Mouse (Mus musculus) lung, adult 18-20 months (tissue): ENCODE measurements around the gene Amh.

Experiments used
- DNase-seq, 2 experiments: peaks; one replicate each; pipeline ENCODE4 v3.0.0; 2022; ENCODE audit warnings: mixed read lengths in 2 of 2

Amh gene

DNA sequence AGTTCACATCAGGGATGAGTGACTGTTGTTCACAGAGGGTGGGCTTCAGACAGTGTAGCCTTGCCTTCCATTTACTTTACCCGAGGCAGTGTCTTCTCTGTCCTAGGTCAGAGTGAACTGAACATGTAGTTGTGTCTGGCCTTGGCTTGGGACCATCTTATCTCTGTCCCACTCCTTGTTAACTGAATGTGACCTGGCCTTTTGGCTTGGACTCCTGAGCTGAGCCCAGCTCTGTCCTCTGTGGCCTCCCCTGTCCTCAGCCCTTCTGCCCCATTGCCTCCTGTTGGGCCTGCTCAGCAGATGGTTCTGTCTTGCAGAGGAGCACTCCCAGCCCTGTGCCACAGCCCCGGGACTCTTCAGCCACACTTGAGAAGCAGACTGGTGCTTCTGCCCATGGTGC, 17.5 kb upstream of the Amh start:
- no peak for DNase-seq

DNA sequence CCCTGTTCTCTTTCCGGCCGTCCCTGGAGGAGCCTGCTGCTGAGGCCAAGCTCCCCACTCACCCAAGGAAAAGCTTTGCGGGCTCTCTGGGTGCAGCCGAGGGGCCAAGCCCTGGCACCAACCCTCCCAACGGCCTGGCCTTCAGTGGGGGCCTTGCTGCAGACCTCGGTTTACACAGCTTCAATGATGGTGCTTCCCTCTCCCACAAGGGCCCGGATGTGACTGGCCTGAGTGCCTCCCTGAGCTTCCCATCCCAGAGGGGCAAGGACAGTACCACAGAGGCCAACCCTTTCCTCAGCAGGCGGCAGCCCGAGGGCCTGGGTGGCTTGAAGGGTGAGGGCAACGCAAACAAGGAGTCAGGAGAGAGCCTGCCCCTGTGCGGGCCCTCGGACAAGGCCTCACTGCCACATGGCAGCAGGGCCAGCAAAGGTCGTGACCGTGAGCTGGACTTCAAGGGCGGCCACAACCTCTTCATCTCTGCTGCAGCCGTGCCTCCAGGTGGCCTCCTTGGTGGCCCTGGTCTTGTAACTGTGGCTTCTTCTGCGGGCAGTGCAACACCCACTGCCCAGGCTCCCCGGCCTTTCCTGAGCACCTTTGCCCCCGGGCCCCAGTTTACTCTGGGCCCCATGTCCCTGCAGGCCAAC, 14.2 kb upstream of the Amh start:
- no peak for DNase-seq

DNA sequence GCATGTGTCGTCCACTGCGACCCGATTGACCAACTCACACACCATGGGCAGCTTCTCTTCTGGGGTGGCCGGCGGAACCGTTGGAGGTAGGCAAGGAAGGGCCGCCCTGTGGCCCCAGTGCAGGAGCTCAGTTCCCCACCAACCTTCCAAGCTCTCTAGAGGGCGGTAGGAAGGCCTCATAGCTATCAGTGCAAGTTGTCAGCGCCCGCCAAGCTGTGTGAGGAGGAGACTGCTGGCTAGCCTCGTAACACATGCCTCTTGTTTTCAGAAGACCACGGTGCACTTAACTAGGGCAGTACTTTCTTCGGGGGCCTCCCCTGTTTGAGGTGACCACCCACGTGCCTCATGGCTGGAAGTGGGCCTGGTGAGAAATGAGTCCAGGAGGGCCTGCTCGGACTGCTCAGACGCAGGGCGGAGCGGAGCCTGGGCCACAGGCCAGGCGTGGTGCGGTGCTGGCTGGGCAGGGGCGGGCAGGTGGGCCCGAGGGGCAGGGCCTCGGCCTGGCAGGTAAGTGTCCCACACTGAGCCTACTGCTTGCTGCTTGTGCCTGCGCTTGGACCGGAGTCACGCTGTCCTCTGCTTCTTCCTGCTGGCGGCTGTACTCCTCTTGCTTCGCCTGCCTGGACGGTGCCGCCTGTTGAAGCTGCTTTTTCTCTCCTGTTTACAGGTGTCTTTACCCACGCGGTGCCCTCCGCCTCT, 13.4 kb upstream of the Amh start:
- no peak for DNase-seq

DNA sequence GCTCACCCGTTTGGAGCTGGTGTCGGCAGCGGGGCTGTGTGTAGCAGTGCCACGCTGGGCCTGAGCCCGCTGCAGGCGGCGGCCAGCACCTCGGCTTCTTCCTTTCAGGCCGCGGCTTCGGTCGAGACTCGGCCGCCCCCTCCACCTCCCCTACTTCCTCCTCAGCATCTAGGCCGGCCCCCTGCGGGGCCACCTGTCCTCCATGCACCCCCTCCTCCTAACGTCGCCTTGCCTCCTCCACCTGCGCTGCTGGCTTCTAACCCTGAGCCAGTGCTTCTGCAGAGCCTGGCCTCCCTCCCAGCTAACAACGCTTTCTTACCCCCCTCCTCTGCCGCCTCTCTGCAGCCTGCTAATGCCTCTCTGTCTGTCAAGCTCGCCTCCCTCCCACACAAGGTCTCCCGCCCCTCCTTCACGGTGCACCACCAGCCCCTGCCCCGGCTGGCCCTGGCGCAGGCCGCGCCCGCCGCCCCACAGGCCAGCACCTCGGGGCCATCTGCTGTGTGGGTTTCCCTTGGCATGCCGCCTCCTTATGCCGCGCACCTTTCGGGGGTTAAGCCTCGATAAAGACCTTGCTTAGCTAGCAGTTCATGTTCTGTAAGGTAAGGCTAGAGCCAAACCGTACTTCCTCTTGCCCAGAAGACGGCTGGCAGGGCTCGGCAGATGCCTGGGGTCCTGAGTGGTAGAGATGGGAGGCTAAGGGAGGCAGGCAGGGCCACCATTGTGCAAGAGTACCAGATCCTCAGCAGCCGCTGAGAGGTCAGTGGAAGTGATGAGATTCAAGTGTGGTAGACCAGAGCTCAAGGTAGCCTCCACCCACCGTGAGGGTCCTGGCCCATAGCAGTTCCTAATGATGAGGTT, 12.6 kb upstream of the Amh start:
- no peak for DNase-seq

DNA sequence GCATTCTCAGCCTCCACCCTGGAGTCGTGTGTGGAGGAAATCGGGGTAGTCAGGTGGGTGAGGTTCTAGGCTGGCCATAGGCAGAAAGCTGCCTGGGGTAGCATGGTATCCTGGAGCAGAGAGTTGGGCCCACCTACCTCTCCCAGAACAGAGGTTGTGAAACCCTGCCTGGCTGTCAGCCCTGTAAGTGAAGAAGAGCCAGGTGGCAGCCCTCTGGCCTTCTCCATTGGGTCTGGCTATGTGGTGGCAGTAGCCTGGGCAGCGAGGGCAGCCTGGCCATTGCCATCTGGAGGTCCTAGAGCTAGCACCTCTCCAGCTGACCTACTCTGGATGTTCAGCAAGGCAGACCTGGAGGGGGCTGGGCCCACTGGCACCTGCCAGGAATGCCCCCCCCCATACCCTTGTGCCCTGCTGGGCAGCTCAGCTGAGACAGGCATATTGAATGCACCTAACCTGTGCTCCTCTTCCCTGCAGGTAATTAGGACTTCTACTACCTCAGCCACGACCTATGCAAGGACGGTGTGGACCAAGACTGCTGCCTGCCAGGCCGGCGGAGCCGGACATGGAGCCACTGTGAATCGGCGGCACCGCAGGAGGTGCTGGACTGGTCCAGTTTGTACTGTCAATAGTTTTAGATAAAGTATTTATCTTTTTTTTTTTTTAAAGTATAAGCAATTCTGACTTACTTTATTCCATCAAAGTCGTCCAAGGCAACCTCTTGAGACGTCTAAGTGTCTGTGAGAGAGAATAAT, 11.8 kb upstream of the Amh start:
- no peak for DNase-seq

DNA sequence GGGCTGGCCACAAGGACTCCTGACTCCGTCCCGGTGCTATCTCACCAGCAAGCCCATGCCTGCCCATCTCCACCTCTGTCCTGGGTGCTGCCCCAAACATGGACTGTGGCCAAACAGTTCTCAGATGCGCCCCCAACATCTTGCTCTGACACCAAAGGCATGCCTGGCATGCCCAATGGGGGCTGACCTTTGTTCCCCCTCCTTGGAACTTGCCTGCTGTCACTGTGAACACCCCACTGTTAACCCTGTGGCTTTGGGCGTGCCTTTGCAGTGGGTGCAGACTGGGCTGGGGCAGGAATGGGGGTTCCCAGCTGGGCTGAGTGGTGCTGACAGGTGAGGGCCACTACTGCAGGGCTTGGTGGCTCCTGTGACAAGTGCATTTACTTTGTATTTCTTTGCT, 11.2 kb upstream of the Amh start:
- DNase-seq: no peak

DNA sequence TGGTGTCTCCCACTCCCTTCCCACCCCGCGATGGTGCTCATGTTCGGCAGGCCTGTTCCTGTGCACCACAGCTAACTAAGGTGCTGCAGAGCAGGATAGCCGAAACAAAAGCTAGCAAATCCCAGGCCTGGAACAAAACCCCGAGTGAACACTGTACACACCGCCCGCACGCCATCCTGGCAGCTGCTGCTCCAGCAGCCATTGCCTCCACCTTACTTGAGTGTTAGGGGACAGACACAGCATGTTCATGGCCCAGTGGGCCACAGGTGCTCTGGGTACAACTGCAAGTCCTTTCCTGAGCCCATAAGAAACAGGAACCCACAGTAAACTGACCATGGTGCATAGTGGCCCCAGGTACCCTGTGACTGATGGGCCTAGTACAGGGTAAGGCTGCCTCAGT, 10.3 kb upstream of the Amh start:
- no peak for DNase-seq

DNA sequence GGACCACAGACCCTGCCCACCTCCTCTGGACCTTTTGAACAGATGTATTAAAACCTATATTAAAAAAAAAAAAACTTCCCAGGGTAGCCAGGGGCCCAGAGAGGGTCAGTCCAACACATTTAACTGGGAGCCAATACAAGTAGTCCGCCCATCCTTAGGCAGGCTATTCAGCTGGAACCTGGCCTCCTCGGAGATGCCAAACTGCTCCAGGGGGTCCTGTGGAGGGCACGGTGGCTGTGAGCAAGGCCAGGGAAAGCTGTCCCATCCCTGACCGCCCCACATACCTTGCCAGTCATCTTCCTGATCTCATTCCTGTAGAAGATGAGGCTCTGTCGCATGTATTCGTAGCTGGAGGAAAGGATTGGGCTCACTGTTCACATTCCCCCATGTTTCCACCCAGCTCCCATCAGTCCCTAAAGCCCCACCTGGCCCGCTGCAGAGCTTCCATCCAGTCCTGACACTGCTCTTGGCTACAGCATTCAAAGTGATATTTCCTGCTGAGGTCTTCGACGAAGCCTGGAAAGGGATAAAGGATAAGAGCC, 8.7 kb upstream of the Amh start:
- no peak for DNase-seq

DNA sequence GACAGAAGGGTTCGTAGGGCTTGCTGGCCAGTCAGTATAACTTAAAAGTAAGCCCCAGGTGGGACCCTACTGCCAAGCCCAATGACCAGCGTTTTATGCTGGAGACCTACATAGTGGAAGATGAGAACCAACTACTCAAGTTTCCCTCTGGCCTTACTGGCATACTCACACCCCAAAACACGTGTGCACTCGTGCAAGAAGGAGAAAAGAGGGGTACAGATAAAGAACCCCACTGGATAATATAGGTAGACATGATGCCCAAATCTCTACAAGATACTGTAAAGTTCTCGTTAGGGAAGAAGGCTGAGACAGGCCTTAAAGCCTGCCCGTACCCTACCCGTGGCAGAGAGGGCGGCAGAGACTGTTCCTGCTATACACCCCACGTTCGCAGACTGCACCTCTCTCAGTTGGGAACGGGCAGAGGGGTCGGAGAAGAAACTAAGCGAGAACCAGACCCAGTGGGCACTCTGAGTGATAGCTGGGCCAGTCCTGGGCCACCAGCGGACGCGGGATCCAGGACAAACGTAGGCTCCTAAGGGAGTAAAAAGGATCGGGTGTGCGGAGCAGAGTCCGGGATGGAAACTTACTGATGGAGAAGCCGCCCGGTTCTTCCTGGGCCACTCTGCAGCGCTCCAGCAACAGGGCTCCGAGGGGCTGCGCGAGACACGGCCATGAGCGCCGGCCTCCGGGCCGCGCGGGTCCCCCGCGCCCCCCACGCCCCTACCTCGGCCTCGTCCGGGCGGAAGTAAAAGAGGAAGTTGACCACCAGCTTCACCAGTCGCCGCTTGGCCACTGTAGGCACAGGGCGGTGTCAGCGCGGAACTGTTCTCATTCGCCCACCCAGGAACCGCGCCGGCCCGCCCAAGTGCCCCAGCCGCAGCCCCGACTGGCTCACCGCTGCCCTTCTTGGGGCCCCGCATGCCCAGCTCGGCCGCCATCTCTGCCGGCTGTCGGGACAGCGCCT, 7.6 kb upstream of the Amh start:
- no peak for DNase-seq

DNA sequence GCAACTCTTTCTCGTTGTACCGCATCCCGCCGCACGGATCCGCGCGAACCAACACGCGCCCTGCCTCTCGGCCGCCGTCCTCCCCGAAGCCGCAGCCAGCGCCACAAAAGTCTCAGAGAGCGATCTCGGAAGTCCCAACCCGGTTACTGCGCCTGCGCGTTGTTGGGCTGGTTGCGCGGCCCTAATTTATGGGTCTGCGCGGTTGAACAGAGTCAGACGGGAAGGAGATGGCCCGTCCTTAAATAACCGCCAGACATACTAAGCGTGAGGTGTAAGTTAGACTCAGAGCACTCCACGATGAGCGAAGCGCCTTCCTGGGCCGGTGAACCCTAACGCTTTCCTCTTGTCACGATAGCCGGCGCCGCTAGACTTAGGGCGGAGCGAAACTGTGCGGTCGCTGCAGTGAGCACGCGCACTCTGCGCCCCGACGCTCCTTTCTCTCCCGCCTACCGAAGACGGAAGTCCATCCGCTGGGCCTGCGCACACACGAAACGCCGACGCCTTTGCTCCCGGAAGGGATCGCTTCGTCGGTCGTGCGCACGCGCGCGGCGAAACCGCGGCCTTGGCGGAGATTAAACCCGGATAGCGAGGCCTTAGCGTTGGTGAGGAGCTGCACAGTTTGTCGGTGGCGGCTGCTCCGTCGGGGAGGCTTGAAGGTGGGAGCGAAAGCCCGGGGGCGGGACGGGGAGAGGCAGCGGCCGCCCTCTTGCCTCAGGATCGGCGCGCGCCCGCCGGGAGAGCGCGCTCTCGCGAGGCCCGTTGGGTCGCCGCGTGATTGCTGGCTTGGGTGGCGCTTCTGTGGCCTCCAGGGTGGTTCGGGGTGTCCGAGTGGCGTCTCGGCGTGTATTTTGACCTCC, 6.7 kb upstream of the Amh start, which contains the start of the genes Sf3a2 and Plekhj1:
TSS of gene Sf3a2 (plus strand) at position 49 of the 857 bp plus-strand sequence.
TSS of gene Plekhj1 (minus strand) at position 477 of the 857 bp plus-strand sequence.
- peak; percentile 96 to 97 for DNase-seq

DNA sequence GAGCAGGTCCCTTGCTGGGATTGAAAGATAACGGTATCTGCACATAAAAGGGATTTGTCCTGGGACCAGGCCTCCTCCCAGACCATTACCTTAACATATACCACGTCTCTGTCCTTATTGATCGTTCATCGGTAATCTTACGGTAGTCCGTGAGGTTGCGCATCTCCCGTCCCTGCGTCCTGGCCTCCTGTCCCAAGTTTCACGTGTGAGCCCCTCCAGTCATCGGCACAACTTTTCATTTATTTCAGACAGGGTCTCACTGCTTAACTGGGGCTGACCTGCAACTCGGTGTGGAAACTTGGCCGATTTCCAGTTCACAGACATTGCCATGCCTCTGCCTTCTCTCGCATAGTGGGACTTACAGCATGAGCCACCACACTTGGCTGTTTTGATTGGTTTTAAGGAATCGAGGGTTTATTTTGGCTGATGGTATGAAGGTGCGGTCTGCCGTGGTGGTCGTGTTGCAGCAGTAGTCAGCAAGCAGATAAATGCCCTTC, 5.9 kb upstream of the Amh start:
- DNase-seq: no peak

DNA sequence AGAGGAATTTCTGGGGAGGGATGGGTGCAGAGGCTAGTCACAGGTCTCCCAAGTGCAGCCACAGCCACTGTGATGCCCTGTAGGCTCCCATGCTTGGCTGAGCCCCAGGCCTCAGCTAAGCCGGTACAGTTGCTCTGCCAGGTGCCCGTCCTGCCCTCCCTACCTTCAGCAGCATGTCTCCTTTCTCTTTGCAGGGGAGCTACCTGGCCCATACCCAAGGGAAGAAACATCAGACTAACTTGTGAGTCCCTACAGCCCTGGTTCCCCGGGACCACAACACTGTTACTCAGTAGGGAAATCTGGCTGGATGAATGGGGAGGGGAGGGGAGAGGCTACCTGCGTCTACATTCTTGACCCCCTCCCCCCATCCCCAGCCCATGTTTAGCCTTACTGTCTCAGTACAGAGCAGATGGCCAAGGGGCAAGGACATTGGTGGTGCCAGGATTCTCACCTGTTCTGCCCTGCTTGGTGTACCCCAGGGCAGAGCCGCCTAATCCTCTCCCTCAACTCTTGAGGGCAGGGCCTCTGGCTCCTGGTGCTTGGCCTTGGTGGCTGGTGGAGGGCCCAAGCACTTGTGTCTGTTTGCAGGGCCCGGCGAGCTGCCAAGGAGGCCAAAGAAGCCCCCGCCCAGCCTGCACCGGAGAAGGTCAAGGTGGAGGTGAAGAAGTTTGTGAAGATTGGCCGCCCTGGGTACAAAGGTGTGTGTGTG, 2.7 kb upstream of the Amh start:
- no peak for DNase-seq

DNA sequence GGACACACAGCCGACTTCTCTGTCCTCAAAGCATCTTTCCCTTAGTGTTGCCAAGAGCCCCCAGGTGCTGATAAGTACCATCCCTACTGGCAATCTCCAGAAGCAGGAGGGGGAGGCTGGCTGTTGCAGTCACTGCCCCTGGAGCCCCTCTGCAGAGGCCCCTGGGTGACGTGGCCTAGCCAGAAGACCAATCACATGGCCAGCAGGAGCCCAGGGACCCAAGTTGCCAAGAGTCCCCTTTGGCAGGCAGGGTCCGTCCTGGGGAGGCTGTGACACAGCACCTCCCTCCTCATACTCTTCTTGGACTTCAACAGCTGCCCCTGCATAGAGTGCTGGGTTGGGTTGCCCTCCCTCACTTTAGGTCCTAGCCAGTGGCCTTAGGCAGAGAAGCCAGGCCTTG, 2.0 kb upstream of the Amh start:
- DNase-seq: no peak

DNA sequence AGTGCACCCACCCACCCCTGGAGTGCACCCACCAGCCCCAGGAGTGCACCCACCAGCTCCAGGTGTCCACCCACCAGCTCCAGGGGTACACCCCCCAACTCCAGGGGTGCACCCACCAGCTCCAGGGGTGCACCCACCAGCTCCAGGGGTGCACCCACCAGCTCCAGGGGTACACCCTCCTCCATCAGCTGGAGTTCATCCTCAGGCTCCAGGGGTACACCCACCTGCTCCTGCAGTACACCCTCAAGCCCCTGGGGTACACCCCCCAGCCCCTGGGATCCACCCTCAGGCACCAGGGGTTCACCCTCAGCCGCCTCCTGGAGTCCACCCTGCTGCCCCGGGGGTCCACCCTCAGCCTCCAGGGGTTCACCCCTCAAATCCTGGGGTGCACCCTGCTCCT, 703 bp upstream of the Amh start:
- DNase-seq: no peak

DNA sequence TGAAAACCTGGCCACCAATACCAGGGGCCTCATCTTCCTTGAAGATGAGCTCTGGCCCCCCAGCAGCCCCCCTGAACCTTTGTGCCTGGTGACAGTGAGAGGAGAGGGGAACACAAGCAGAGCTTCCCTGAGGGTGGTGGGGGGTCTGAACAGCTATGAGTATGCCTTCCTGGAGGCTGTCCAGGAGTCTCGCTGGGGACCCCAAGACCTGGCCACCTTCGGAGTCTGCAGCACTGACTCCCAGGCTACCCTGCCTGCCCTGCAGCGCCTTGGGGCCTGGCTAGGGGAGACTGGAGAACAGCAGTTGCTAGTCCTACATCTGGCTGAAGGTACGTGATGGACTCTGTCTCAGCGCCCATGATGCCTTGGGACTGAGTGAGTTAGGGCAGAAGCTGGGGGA, 279 bp downstream of the Amh start:
- no peak for DNase-seq

DNA sequence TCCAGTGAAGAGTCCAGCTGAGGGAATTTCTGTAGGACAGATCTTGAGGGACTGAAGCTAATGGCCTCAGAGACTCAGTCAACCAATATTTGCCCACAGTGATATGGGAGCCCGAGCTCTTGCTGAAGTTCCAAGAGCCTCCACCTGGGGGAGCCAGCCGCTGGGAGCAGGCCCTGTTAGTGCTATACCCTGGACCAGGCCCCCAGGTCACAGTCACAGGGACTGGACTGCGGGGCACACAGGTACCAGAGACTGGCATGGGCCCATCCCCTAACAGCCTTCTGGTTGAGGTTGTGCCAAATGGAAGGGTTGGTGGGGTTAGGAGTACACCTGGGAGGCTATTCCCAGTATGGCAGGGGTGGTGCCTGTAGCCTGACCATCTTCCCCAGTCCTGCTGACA, 882 bp downstream of the Amh start:
- DNase-seq: peak; percentile 50 to 54

DNA sequence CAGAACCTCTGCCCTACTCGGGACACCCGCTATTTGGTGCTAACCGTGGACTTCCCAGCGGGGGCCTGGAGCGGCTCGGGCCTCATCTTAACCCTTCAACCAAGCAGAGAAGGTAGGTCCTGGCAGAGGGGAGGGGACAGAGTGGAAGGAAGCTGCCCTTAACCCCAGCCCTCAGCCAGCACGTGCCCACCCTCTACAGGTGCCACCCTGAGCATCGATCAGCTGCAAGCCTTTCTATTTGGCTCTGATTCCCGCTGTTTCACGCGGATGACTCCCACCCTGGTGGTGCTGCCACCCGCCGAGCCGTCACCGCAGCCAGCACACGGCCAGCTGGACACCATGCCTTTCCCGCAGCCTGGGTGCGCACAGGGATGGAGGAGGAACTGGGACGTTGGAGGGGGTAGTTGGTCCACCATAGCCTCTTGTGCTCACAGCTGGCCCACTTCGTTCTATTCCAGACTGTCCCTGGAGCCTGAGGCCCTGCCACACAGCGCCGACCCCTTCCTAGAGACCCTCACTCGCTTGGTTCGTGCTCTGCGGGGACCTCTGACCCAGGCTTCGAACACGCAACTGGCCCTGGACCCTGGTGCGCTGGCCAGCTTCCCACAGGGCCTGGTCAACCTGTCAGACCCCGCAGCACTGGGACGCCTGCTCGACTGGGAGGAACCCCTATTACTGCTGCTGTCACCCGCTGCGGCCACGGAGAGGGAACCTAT, 1.5 kb downstream of the Amh start:
- DNase-seq: no peak

DNA sequence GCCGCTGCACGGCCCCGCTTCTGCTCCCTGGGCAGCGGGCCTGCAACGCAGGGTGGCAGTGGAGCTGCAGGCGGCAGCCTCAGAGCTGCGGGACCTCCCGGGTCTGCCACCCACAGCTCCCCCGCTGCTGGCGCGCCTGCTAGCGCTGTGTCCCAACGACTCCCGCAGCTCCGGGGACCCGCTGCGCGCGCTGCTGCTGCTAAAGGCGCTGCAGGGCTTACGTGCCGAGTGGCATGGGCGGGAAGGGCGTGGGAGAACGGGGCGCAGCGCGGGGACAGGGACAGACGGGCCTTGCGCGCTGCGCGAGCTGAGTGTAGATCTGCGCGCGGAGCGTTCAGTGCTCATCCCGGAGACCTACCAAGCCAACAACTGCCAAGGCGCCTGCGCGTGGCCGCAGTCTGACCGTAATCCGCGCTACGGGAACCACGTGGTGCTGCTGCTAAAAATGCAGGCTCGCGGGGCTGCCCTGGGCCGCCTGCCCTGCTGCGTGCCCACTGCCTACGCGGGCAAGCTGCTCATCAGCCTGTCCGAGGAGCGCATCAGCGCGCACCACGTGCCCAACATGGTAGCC, 2.1 kb downstream of the Amh start:
- peak; percentile 63 for DNase-seq
